Mouse (Mus musculus): ENCODE results near the gene Sfxn2. TPM values are rescaled to one million over a fixed set of nuclear protein-coding genes. Genes with fewer than 3 reads are reported as not detected.

The Sfxn2 gene
- polyA plus RNA-seq, 1 experiment, result 1.3 TPM

DNA sequence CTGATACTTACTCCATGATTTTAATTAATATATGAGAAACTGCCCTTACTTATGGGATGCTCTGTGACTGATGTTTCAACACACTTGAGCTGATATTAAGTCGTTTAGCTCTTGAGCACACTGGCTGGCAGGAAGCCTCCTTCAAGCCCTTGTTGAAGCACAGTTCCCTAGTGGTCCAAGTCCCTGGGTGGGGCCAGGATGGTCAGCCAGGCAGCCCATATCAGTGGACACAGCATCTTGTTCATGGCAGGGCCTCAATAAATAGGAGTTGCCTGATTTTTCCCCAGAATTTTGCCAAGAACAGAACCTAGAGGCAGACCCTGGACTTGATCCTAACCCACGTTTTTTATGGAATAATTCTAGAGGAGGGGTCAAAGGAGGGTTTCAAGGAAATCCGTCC is 74.1 kb downstream of the Sfxn2 start:
- no peaks in the 10 kb centered on the region for H3K27me3 ChIP-seq (ENCODE audit: control insufficient read depth, insufficient read depth, low read length)
- H3K36me3 ChIP-seq (ENCODE audit: control insufficient read depth, insufficient read depth, low read length), result peaks cover 26% of the 10 kb centered on the region
- H3K4me3 ChIP-seq (ENCODE audit: low read depth, low read length), result no peak overlapping the region
- WGBS, result 74% methylated on average over 3 of the region's 3 CpGs
- TF ChIP-seq CTCF (IDR thresholded peaks at IDR 0.05; ENCODE audit: extremely low read depth, insufficient read length, insufficient replicate concordance, low read depth, low read length) (no peak), POLR2A (IDR thresholded peaks at IDR 0.05; ENCODE audit: low read depth, low read length) (no peak)
- H3K27ac ChIP-seq (ENCODE audit: insufficient read depth, low read depth, low read length), result no peak overlapping the region
- peaks cover 9% of the 10 kb centered on the region for H3K4me1 ChIP-seq (ENCODE audit: control insufficient read depth, insufficient read depth, insufficient read length, low read length)

Other genes starting within 250 kb of the Sfxn2 start
- gene Psd, start 246.2 kb upstream of the Sfxn2 start, polyA plus RNA-seq (2012; rRNA removed), result 27.0 and 30.1 TPM in 2 replicates
- gene Fbxl15, start 245.2 kb upstream of the Sfxn2 start, polyA plus RNA-seq (2012; rRNA removed), result 37.4 and 60.4 TPM in 2 replicates
- gene Cuedc2, start 234.7 kb upstream of the Sfxn2 start, polyA plus RNA-seq (2012; rRNA removed), result 23.5 and 26.9 TPM in 2 replicates
- gene Mfsd13a, start 232.2 kb upstream of the Sfxn2 start, polyA plus RNA-seq (2012; rRNA removed), result 29.4 and 36.0 TPM in 2 replicates
- 0.56 and 3.4 TPM in 2 replicates for gene 2310034G01Rik, start 223.1 kb upstream of the Sfxn2 start, polyA plus RNA-seq (2012; rRNA removed)
- 37.7 and 78.0 TPM in 2 replicates for gene Actr1a, start 177.6 kb upstream of the Sfxn2 start, polyA plus RNA-seq (2012; rRNA removed)
- 5.8 and 9.4 TPM in 2 replicates for gene Sufu, start 176.5 kb upstream of the Sfxn2 start, polyA plus RNA-seq (2012; rRNA removed)
- 42.3 and 54.8 TPM in 2 replicates for gene Trim8, start 71.7 kb upstream of the Sfxn2 start, polyA plus RNA-seq (2012; rRNA removed)
- 1.3 and 2.1 TPM in 2 replicates for gene Arl3, start 167 bp upstream of the Sfxn2 start, polyA plus RNA-seq (2012; rRNA removed)
- 24.8 and 42.4 TPM in 2 replicates for gene Wbp1l, start 25.7 kb downstream of the Sfxn2 start, polyA plus RNA-seq (2012; rRNA removed)
- gene Cyp17a1, start 99.8 kb downstream of the Sfxn2 start, polyA plus RNA-seq (2012; rRNA removed), result 0.11 and 0.95 TPM in 2 replicates
- gene Borcs7, start 116.5 kb downstream of the Sfxn2 start, polyA plus RNA-seq (2012; rRNA removed), result 1.1 and 2.0 TPM in 2 replicates
- gene As3mt, start 134.1 kb downstream of the Sfxn2 start, polyA plus RNA-seq (2012; rRNA removed), result 3.4 and 10.3 TPM in 2 replicates
- gene Cnnm2, start 188.2 kb downstream of the Sfxn2 start, polyA plus RNA-seq (2012; rRNA removed), result 11.1 and 16.9 TPM in 2 replicates